Mouse (Mus musculus): ENCODE measurements around the gene Jmjd4.

Jmjd4 gene

DNA sequence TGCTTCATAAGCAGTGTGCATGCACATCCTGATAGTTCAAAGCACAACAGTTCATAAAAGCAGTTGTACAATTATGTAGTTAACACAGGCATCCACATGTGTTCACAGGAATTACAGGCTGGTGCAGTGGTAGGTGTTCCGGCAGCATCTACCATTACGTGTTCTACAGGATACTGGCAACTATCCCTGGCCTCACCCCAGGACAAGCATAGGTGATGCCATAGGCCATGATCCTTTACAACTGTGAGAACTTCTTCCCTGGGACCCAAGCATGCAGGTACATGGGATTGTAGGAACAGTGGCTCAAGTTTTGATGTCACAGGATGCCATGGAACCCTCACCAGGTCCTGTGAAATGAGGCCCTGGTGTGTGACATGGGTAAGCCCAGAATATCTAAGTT is 10.6 kb downstream of the Jmjd4 start:
- intact Hi-C loops (cut with DNase I), result no loop called here

DNA sequence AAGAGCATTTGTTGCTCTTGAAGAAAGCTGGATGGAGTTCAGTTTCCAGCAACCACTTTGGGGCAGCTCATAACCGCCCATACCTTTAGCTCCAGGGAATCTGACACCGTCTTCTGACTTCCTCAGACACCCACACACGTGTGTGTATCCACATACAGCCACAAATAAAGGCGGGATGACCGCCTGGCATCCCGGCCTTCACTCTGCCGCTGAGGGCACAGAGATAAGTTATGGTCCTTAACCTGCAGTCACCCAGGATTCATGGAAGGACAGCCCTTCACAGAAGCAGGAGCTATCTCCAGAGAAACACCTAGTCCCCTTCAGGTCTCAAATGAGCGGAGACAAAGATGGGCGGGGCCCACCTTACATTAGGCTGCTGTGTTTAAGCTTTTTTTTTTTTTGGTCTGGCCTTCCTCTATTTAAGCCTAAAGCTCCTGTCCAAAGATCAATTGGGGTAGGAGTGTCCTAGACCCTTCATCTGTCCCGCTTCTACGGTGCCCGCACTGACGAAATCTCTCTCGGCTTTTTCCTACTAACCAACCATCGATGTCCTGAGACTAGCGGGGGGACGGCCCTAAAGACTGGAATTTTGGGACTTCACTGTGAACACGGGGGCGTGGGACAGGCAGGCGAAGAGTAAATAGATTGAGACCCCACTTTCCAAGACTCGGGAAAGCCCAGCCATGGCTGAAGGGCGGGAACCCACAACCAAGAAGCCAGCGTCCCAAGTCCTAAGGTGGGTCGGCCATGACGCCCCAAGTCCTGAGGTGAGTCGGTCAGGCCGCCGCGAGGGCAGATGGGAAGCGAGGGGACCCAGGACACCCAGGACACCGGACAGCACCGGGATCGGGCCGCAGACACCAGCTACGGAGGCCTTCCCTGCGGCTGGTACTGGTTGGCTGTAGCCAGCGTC is 21.8 kb downstream of the Jmjd4 start:
- intact Hi-C loops (cut with DNase I), result no loop called here

DNA sequence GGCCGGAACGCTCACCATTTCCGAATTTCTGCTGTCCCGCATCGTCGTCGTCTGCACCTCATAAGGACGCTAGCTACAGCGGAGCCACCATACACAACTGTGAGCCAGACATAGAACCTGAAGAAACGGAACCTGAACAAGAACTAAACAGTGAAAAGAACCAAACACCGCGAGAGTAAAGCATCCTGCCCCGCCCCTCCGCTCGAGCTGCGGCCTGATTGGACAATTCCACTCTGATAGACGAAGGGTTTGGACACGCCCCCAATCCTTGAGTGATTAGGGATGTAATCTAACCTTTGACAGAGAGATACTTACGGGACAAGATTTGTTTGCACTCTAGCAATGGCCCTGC is 22.5 kb downstream of the Jmjd4 start, which contains the start of gene Zfp867:
Zfp867 (minus strand) TSS at position 149 of the 352 bp plus-strand sequence.
- intact Hi-C loops (cut with DNase I), result no loop called here

DNA sequence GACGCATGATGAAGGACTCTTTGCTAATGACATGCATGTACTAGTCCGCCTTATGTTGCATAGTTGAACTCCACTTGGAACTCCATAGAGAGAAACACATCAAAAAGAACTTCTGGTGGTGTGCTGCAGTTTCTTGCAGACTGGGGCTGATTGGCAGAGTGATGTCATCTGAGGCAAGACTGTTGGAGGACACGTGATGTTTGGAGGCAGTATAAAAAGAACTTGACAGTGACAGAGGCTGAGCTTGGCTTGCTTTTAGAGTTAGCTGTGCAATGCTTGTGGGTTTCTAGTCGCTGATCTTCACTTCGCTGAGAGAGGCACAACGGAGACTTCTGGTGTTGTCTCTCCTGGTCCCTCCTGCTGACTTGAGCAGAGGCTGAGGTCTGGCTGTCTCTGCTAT is 27.4 kb downstream of the Jmjd4 start:
- intact Hi-C loops (cut with DNase I), result no loop called here

DNA sequence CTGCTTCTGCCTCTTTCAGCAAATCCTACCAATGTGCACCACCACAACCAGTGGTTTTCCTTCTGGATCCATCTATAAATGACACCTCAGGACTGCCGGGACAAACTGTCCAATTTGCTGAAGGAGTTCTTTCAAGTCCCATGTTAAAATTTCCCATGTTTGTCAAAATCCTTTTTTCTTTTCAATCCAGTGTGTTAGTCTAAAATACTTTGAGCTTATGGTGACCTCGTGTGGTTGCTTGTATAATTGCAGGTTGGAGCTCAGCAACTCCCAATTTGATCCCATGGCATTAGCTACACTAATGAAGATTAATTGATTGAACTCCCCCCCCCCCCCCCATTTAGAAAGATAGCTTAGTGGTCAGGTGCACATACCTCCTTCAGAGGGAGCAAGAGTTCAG is 33.4 kb downstream of the Jmjd4 start:
- intact Hi-C loops (cut with DNase I), result loop anchor here (2.0 to 5.0 kb wide), 2 partner anchors 51 to 176 kb away; partner anchors contain the start of gene Wnt9a

DNA sequence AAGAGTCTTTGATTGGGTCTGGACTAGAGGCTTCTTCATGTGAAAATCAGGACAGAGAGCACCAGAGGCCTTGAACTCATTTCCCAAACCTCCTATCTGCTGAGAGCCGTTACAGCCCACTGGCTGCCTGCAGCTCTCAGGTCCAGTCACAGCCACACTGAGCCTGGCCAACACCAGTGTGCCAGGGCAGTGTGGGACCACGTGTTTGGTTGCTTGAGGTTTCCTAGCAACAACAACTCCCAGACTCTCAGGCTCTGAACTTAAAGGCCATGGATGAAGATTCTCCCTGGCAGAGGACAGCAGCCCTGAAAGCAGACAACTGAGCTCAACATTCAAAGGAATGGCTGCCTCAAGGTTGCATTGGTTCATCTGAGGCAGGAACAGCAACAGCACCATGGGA is 35.8 kb downstream of the Jmjd4 start:
- intact Hi-C loops (cut with DNase I), result loop anchor here (5.0 kb wide), 1 partner anchor 248 kb away; no protein-coding TSS in a partner anchor

DNA sequence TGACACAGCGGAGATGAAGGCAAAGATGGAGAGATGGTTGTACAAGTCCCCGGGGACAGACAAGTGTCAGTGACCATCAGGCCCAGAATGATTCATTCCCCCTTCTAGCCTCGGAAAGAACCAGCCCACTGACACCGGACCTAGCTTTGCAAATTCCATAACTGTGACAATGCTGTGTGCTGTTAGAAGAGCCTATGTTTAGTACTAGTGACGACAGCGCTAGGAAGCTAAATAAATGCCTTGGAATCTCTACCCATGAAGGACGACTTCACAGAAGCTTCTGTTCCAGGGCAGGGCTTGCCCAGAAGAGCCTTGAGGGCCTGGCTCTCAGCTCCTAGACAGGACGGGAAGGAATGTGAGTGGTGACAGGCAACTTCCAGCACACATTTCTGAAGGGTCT is 36.4 kb downstream of the Jmjd4 start:
- intact Hi-C loops (cut with DNase I), result loop anchor here (5.0 kb wide), 1 partner anchor 249 kb away; no protein-coding TSS in a partner anchor

DNA sequence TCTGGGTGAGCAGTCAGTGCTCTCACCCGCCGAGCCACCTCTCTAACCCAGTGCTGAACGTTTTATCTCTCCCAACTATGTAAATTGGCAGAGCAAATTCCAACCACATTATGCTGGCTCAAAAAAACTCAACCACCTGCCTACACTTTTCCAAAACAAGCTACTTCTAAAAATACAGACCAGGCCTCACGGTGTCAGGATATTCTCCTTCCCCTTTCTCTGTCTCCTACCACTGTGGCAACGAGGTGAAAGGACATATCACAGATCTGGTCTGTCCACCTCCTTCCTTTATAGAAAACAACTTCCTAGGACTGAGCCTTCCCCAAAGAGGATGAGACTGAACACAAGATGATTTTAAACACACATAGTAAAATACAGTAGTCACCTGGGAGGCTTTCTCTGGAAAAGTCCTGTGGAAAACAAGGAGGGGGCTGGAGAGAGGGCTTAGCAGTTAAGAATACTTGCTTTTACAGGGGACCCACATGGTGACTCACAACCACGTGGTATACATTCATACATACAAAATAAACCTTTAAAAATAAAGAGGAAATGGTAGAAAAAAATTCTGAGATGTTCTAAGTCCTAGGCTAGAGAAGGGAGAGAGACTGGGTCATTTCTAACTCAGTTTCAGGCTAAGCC is 46.9 kb downstream of the Jmjd4 start:
- intact Hi-C loops (cut with DNase I), result no loop called here

DNA sequence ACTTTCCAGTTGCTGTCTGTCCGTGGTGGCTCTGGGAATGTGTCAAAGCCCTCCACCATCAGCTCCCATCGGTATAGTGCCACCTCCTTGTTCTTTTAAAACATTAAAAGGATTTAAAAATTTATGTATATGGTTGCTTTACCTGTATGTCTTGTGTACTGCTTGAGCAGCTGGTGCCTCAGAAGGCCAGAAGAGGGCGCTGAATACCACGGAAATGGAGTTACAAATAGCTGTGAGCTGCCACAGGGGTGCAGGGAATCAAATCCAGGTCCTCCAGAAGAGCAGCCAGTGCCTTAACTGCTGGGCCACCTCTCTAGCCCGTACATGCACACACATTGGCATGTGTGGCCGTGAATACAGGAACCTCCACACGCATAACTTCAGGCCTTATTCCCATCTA is 47.9 kb downstream of the Jmjd4 start:
- intact Hi-C loops (cut with DNase I), result no loop called here

DNA sequence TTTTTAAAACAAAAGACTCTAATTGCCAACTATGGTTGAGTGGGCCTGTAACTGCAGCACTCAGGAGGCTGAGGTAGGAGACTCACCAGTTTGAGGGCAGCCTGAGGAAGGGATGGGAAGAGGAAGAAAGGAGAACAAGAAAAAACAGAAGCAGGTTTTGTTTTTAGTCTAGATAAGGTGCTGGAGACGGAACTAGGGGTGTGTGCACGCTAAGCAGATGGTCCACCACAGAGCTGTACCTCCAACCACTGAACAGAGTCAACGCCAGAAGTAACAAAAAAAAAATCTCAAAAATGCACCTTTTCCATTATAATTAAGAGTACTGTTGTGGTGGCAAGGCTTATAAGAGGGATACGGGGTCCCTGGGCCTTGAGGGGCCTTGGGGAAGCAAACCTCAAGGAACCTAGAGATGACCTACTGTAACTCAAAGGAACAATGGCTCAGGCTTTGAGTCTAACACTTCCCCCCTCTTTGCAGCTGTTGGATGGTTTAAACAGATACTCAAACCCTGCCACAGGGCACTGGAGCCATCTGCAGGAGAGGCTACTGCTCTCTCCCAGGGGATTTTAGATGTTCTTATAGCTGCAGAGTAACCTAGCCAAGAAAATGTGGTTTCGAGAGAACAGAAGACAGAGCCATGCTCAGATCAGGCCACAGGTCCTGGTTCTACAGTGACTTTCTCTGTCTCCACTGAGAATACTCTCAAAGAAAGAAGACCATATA is 52.3 kb downstream of the Jmjd4 start:
- intact Hi-C loops (cut with DNase I), result no loop called here

DNA sequence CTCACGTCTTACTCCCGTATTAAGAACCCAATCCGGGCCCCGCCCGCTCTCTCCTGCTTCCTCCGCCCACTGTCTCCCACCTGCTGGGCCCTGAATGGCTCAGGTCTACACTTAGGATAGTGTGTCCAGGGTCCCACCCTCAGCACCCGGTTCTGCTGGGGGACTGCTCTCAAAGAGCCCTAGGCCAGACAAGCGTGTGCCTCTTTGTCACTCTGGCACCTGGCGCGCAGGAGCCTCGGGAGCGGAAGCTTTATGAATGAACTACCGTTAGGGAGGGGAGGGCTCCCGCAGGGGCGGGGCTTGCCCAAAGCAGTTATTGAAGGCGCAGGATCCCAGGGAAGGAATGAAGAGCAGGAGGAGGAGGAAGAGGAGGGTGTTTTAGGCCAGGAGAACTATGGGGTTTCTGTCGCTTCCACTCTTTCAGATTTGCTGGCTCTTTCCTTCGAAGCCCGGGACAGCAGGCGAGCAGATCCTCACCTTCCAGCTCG is 55.5 kb downstream of the Jmjd4 start:
- intact Hi-C loops (cut with DNase I), result no loop called here

DNA sequence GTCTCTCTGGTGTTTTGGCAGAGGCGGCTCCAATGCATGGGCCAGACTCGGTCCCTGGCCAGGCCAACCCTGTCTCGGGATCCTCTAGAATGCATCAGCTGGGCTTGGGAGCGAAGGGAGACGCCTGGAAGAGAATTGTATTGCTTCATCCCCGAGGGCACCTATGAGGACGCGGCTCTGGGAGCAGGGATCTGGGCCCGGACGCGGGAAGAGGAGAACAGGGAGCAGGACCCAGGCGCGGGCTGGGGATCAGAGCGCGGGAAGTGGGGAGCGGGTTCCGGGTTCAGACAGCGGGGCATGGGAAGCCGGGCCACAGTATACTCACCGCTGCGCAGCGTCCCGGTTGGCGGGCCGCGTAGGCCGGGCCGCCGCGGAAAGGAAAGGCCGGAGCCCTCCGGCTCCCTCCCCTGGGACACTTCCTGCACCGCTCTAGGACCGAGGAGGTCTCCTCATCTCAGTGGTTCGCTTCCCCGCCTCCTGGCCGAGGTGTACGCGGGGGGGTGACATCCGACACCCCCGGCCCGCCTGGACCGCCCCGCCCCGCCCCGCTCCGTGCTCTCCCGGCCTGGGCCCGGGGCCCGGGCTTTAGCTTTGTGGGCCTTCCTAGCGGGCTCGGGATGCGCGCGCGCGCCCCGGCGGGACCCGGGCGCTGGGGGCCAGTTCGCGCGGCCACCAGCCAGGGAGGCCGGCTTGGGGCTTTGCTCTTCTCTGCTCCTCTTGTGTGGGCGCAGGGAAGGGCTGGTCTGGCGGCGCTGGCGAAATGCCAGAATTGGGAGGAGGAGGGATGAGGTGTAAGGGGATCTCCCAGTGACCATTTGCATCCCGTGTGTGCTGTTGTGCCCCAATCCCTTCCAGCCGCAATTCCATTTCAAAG is 56.2 kb downstream of the Jmjd4 start:
- intact Hi-C loops (cut with DNase I), result no loop called here

DNA sequence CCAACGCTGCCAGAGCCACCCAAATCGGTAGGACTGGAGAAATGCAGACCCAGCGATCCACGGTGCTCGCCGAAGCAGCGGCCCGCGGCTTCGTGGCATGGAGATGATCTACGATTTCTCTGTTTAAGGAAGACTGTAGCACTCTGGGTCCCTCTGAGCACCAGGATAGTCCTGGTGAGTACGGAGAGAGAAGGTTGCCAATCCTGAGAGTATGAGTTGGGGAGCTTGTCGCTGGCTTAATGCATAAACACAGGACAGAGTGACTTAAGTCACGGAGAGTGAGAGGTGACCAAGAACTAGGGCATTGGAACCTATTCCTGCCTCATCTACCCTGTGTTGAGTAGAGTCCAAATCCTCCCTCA is 56.8 kb downstream of the Jmjd4 start:
- intact Hi-C loops (cut with DNase I), result no loop called here

All from adrenal gland (tissue).